In the genomic region with DNA sequence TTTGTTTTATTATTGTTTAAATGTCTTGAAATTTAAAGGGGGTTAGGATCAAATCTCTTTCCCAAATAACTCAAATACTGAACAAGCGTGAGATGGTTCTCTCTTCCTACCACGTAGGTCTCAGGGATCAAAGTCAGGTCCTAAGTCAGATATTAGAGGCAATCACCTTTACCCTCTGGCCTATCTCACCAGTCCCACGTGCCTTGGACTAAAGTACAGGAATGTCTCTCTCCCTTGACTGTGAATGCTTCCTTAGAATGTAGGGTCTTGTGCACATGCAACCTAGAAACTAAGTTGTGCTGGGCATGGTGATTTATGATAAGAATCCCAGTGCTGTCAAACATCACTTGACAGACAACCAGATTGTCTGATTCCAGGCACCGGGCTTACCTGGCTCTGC, we compare ENCODE assay signal across 24 mouse cellular contexts. TPM values are rescaled to one million over a fixed set of nuclear protein-coding genes. Genes with fewer than 3 reads are reported as not detected.
"Had no signal": no experiment of that assay in that cellular context is flagged by ENCODE, and none has a peak within 500 bp of the region (broad histone marks: within the 10 kb centered on the region; RNA-seq: fewer than 3 reads in every experiment).

No protein-coding gene starts in this region.

- ATAC-seq: midbrain, embryonic 15.5 days had no signal

- DNase-seq: kidney, adult 2 months; kidney, postnatal 25 days; layer of hippocampus, adult 9-11 months; lung, adult 18-20 months; retina, postnatal 1 day; right cerebral cortex, postnatal 25 days; thymus, adult 18-20 months; thymus, postnatal 36 days had no signal

- H3K4me2 ChIP-seq: liver, embryonic 11.5 days; liver, embryonic 15.5 days; midbrain, embryonic 12.5 days; midbrain, embryonic 15.5 days; neural tube, embryonic 12.5 days; neural tube, embryonic 15.5 days had no signal

- H3K4me1 ChIP-seq: midbrain, embryonic 12.5 days; midbrain, embryonic 15.5 days; neural tube, embryonic 12.5 days; neural tube, embryonic 15.5 days had no signal

- H3K27ac ChIP-seq: kidney, postnatal 0 days; layer of hippocampus, adult 2 months; liver, embryonic 15.5 days; macrophage; midbrain, embryonic 12.5 days; midbrain, embryonic 15.5 days; neural tube, embryonic 12.5 days; neural tube, embryonic 15.5 days had no signal

- H3K9ac ChIP-seq: liver, embryonic 15.5 days; midbrain, embryonic 12.5 days; midbrain, embryonic 15.5 days; neural tube, embryonic 12.5 days; neural tube, embryonic 15.5 days had no signal

- H3K4me3 ChIP-seq: layer of hippocampus, adult 2 months; liver, embryonic 15.5 days; midbrain, embryonic 12.5 days; midbrain, embryonic 15.5 days; neural tube, embryonic 12.5 days; neural tube, embryonic 15.5 days had no signal

- H3K36me3 ChIP-seq: liver, embryonic 15.5 days; midbrain, embryonic 12.5 days; midbrain, embryonic 15.5 days; neural tube, embryonic 12.5 days; neural tube, embryonic 15.5 days had no signal

- H3K9me3 ChIP-seq: liver, embryonic 15.5 days; midbrain, embryonic 12.5 days; midbrain, embryonic 15.5 days; neural tube, embryonic 12.5 days; neural tube, embryonic 15.5 days had no signal

- H3K27me3 ChIP-seq: liver, embryonic 15.5 days; midbrain, embryonic 12.5 days; midbrain, embryonic 15.5 days; neural tube, embryonic 12.5 days; neural tube, embryonic 15.5 days had no signal

RNA-seq across cellular contexts. Expression of a gene that starts 48.5 kb away (rescaled TPM):
- total RNA-seq: layer of hippocampus, adult 2 months; left cerebral cortex, adult 8-10 months; left cerebral cortex, postnatal 25 days had no signal
- polyA plus RNA-seq: intestine, embryonic 14.5 days; kidney, embryonic 14.5 days; kidney, postnatal 0 days; limb, embryonic 11.5 days; limb, embryonic 14.5 days; liver, embryonic 11.5 days; liver, embryonic 15.5 days; macrophage; midbrain, embryonic 12.5 days; midbrain, embryonic 15.5 days; neural tube, embryonic 12.5 days; neural tube, embryonic 15.5 days; stomach, embryonic 14.5 days had no signal
